Mouse (Mus musculus): Measurements from ENCODE around the gene Hspa1b.

DNA sequence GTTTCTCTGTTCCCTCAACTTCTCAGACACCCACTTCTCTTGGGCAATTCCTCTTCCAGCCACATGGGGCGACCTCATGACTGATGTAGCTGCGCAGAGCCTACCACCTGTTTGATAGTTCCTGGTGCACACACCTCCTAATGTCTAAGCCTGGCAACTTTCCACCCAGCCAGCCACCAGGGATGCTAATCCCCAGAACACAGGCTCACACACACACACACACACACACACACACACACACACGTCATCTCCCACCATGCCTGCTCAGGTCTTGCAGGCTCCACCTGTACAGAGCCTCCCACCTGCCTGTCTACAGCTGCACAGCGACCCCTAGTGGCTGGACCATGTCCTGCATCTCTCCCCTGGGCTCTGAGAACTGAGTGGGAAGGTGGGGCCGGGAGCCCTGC, 47.1 kb downstream of the Hspa1b start:
- TF ChIP-seq POLR2A (IDR thresholded peaks at IDR 0.05; ENCODE audit: low read depth, low read length): peak; percentile 27; the same call in 1 of the 2 replicates
- TF ChIP-seq CTCF (IDR thresholded peaks at IDR 0.05; ENCODE audit: extremely low read depth, insufficient read length, insufficient replicate concordance, low read depth, low read length): peak; percentile 94

Data from small intestine, adult 2 months (tissue).